Mouse (Mus musculus): ENCODE measurements around the gene Rab40c. TPM values are rescaled to one million over a fixed set of nuclear protein-coding genes. Genes with fewer than 3 reads are reported as not detected.

The Rab40c gene
- polyA plus RNA-seq, 1 experiment, result not detected

DNA sequence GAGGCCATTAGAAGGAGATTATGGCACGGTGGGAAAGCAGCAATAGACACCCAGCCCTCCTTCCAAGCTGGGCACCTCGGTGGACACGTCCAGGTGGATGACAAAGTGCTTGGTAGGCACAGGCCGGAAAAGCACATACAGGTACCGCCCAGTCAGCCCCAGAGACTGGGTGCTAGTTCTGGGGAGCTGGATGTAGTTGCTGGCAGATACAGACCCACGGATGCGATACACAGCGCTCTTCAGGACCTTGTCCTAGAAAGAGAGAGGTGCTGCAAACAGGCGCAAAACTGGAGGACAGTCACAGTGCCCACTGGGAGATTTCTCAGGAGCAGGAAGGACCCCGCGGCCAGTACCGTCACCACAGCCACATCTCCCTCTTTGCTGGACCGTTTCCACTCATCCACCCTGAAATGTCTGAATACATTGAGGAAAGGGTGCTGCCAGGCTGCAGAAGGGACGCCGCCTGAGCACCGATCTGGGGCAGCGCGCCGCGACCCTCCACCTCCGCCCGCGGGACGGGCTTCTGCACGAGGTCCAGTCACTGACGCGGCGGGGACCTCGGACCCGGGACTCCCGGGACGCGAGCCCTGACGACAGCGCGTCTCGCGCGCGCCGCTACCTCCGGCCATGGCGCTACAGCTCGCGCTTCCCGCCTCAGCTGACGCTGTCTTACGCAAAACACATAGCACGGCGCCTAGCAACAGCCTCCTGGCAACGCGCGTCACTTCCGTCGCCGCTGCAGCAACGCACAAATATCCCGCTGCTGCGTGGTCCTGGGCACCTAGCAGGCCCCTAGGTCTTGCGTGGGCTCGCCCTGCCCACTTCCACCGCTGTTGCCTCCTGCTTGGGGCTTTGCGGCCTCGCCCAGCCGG, 58.5 kb downstream of the Rab40c start, which contains the start of gene Wdr90:
Wdr90 (minus strand) TSS at position 670 of the 872 bp plus-strand sequence.
- H3K4me3 ChIP-seq (ENCODE audit: insufficient read depth, low read depth, low read length), result peak within 1 kb of the TSS; percentile 66
- peak; percentile 86 for TF ChIP-seq POLR2A (IDR thresholded peaks at IDR 0.05; ENCODE audit: insufficient read depth, low read depth, low read length)
- TF ChIP-seq CTCF (IDR thresholded peaks at IDR 0.05; ENCODE audit: insufficient read depth, low read depth, low read length), result no peak
- peaks cover 11% of the 10 kb centered on the region for H3K4me1 ChIP-seq (ENCODE audit: control insufficient read depth, insufficient read depth, low read length)
- peak within 1 kb of the TSS; percentile 90 for H3K27ac ChIP-seq (ENCODE audit: insufficient read depth, low read depth, low read length)
- WGBS, result 2% methylated on average over 63 of the region's 65 CpGs

DNA sequence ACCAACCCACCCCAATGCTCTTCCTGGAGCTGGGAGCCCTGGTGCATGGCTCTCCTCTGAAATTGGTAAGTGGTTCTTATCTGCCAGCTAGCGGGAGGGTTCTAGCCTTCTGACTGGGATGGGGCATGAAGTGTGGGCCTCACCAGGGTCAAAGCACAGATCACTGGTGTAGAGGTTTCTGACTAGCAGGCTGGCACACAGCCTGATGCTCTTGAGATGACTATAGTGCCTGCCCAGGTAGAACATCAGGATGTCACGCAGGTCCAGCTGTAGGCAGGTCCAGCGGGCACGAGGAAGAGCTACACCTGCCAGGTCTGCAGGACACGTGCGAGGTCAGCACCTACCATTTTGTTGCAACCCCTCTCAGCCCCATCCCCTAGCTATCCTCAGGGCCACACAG, 59.3 kb downstream of the Rab40c start:
- Histone ChIP-seq H3K4me3 (ENCODE audit: insufficient read depth, low read depth, low read length) (no peak overlapping the region), H3K27ac (ENCODE audit: insufficient read depth, low read depth, low read length) (no peak overlapping the region), H3K4me1 (ENCODE audit: control insufficient read depth, insufficient read depth, low read length) (peaks cover 11% of the 10 kb centered on the region)
- TF ChIP-seq CTCF (IDR thresholded peaks at IDR 0.05; ENCODE audit: insufficient read depth, low read depth, low read length), result no peak
- TF ChIP-seq POLR2A (IDR thresholded peaks at IDR 0.05; ENCODE audit: insufficient read depth, low read depth, low read length), result no peak
- WGBS, result 91% methylated on average over 6 of the region's 6 CpGs

GRCm38 (mm10) chr17:25844396-25844901, 75.1 kb downstream of the Rab40c start, which contains the start of gene Rhot2:
Gene Rhot2 (minus strand): TSS chr17:25844851.
- Histone ChIP-seq H3K27ac (ENCODE audit: insufficient read depth, low read depth, low read length) (peak within 1 kb of the TSS; percentile 43), H3K4me1 (ENCODE audit: control insufficient read depth, insufficient read depth, low read length) (peaks cover 17% of the 10 kb centered on the region), H3K4me3 (ENCODE audit: insufficient read depth, low read depth, low read length) (peak within 1 kb of the TSS; percentile 80)
- peak; percentile 13; the same call in 1 of the 2 replicates for TF ChIP-seq CTCF (IDR thresholded peaks at IDR 0.05; ENCODE audit: insufficient read depth, low read depth, low read length)
- peak; percentile 76; the same call in 1 of the 2 replicates for TF ChIP-seq POLR2A (IDR thresholded peaks at IDR 0.05; ENCODE audit: insufficient read depth, low read depth, low read length)
- WGBS, result under 1% methylated on average over 21 of the region's 21 CpGs

- no peak for TF ChIP-seq CTCF (IDR thresholded peaks at IDR 0.05; ENCODE audit: insufficient read depth, low read depth, low read length)
- TF ChIP-seq POLR2A (IDR thresholded peaks at IDR 0.05; ENCODE audit: insufficient read depth, low read depth, low read length), result no peak
- peaks cover 20% of the 10 kb centered on the region for H3K4me1 ChIP-seq (ENCODE audit: control insufficient read depth, insufficient read depth, low read length)
- peak overlapping the region; percentile 38; the same call in 1 of the 2 replicates for H3K27ac ChIP-seq (ENCODE audit: insufficient read depth, low read depth, low read length)
- under 1% methylated on average over 38 of the region's 38 CpGs for WGBS
- H3K4me3 ChIP-seq (ENCODE audit: insufficient read depth, low read depth, low read length), result peak overlapping the region; percentile 80
Measured at GRCm38 (mm10) chr17:25843636-25844395, 75.7 kb downstream of the Rab40c start.

DNA sequence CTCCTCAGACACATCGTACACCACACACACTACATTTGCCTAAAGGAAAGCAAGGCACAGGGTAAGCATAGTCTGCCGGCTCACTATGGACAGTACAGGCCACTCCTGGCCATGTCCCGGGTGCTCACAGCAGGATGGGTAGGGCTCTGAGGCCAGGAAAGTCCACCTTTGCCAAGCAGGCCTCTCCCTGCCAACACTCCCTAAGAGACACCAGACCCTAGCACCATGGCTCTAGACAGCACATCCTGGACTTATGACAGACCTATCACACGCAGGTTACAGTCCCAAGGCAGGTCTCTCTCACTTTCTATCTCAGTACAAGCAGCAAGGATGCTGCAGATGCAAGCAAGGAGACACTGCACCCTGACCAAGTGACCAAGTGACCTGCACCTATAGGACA, 76.4 kb downstream of the Rab40c start:
- TF ChIP-seq CTCF (IDR thresholded peaks at IDR 0.05; ENCODE audit: insufficient read depth, low read depth, low read length) (no peak), POLR2A (IDR thresholded peaks at IDR 0.05; ENCODE audit: insufficient read depth, low read depth, low read length) (no peak)
- Histone ChIP-seq H3K27ac (ENCODE audit: insufficient read depth, low read depth, low read length) (no peak overlapping the region), H3K4me3 (ENCODE audit: insufficient read depth, low read depth, low read length) (0 out of 2 replicates have a peak overlapping the region, but pooled peaks have one; percentile 1), H3K4me1 (ENCODE audit: control insufficient read depth, insufficient read depth, low read length) (peaks cover 22% of the 10 kb centered on the region)
- 92% methylated on average over 4 of the region's 4 CpGs for WGBS

DNA sequence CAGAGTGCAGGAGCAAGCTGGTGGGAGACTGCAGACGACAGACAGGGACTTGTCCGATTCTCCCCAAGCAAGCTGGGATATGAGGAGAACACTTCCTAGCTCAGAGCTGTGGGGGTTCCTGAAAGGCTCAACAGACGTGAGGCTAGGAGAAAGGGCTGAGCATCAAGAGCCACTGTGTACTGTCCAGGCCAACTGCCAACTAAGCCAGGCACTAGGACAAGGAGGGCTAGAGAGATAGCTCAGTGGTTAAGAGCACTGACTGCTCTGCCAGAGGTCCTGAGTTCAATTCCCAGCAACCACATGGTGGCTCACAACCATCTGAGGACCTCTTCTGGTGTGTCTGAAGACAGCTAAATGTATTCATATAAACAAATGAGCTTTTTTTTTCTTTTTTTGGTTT, 77.0 kb downstream of the Rab40c start:
- H3K4me1 ChIP-seq (ENCODE audit: control insufficient read depth, insufficient read depth, low read length), result peaks cover 27% of the 10 kb centered on the region
- TF ChIP-seq CTCF (IDR thresholded peaks at IDR 0.05; ENCODE audit: insufficient read depth, low read depth, low read length) (no peak), POLR2A (IDR thresholded peaks at IDR 0.05; ENCODE audit: insufficient read depth, low read depth, low read length) (no peak)
- 59% methylated on average over 3 of the region's 3 CpGs for WGBS
- no peak overlapping the region for H3K27ac ChIP-seq (ENCODE audit: insufficient read depth, low read depth, low read length)
- no peak overlapping the region for H3K4me3 ChIP-seq (ENCODE audit: insufficient read depth, low read depth, low read length)

GRCm38 (mm10) chr17:25841117-25841880, 78.2 kb downstream of the Rab40c start, which contains the start of gene Gm20683:
Gene Gm20683 (minus strand): TSS chr17:25841763.
- 95% methylated on average over 22 of the region's 22 CpGs for WGBS

DNA sequence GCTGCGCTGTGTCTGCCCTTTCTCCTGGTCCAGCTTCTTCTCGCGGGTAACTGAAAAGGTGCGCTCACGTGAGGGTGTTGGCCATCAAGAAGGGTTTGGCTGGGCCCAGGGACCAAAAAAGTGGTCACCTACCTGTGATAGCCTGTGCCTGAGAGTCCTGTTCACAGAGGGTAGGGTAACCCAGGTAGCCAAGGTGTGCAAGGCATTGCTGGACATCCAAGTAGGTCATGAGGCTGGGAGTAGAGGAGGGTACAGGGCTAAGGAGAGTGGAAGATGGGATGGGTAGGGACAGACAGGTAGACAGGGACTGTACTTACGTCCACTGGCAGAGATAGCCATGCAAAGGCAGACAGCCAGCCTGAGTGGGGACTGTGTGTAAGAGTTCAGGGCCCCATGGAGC, 79.0 kb downstream of the Rab40c start:
- TF ChIP-seq POLR2A (IDR thresholded peaks at IDR 0.05; ENCODE audit: insufficient read depth, low read depth, low read length) (no peak), CTCF (IDR thresholded peaks at IDR 0.05; ENCODE audit: insufficient read depth, low read depth, low read length) (no peak)
- Histone ChIP-seq H3K4me3 (ENCODE audit: insufficient read depth, low read depth, low read length) (no peak overlapping the region), H3K27ac (ENCODE audit: insufficient read depth, low read depth, low read length) (no peak overlapping the region), H3K4me1 (ENCODE audit: control insufficient read depth, insufficient read depth, low read length) (peaks cover 43% of the 10 kb centered on the region)
- WGBS, result 98% methylated on average over 6 of the region's 6 CpGs

More at GRCm38 (mm10) chr17:25841117-25841880, 78.2 kb downstream of the Rab40c start, which contains the start of gene Gm20683:
- TF ChIP-seq POLR2A (IDR thresholded peaks at IDR 0.05; ENCODE audit: insufficient read depth, low read depth, low read length), result no peak
- TF ChIP-seq CTCF (IDR thresholded peaks at IDR 0.05; ENCODE audit: insufficient read depth, low read depth, low read length), result no peak
- no peak within 1 kb of the TSS for H3K4me3 ChIP-seq (ENCODE audit: insufficient read depth, low read depth, low read length)
- H3K27ac ChIP-seq (ENCODE audit: insufficient read depth, low read depth, low read length), result no peak within 1 kb of the TSS
- H3K4me1 ChIP-seq (ENCODE audit: control insufficient read depth, insufficient read depth, low read length), result peaks cover 35% of the 10 kb centered on the region

Measured in olfactory bulb, adult 2 months (tissue).